Mouse (Mus musculus): Measurements from ENCODE around the gene Pdzrn3. TPM values are rescaled to one million over a fixed set of nuclear protein-coding genes. Genes with fewer than 3 reads are reported as not detected.

Pdzrn3 gene
- total RNA-seq (2021), result 10 to 100 TPM; 22.8 to 23.0 TPM
- long read RNA-seq, experiment 1, full-length matches to known transcripts, result 2 of 11 reads
- long read RNA-seq, experiment 1, partial matches to known transcripts, result 1 of 11 reads
- long read RNA-seq, experiment 1, other reads (novel, unspliced or antisense), result 8 of 11 reads
- long read RNA-seq, experiment 2, full-length matches to known transcripts, result 6 of 25 reads
- long read RNA-seq, experiment 2, partial matches to known transcripts, result 6 of 25 reads
- long read RNA-seq, experiment 2, other reads (novel, unspliced or antisense), result 13 of 25 reads

- peak in 1 of 2 experiments; percentile 26 for DNase-seq (ENCODE audit: low spot score in 2 of 2)
Observed at GRCm38 (mm10) chr6:101377167-101377934, at the start of gene Pdzrn3. Gene Pdzrn3 (minus strand): TSS chr6:101377897.

- no peak for DNase-seq (ENCODE audit: low spot score in 2 of 2)
Observed at GRCm38 (mm10) chr6:101427296-101427695, 49.6 kb upstream of the Pdzrn3 start.

GRCm38 (mm10) chr6:101426301-101426700, 48.6 kb upstream of the Pdzrn3 start:
- no peak for DNase-seq (ENCODE audit: low spot score in 2 of 2)

- DNase-seq (ENCODE audit: low spot score in 2 of 2), result no peak
Observed at GRCm38 (mm10) chr6:101422084-101422954, 44.6 kb upstream of the Pdzrn3 start.

GRCm38 (mm10) chr6:101418213-101418612, 40.5 kb upstream of the Pdzrn3 start:
- no peak for DNase-seq (ENCODE audit: low spot score in 2 of 2)

- DNase-seq (ENCODE audit: low spot score in 2 of 2), result no peak
Observed at GRCm38 (mm10) chr6:101411701-101412100, 34.0 kb upstream of the Pdzrn3 start.

- DNase-seq (ENCODE audit: low spot score in 2 of 2), result no peak
Observed at GRCm38 (mm10) chr6:101411064-101411463, 33.4 kb upstream of the Pdzrn3 start.

- no peak for DNase-seq (ENCODE audit: low spot score in 2 of 2)
Observed at GRCm38 (mm10) chr6:101396711-101397110, 19.0 kb upstream of the Pdzrn3 start.

- no peak for DNase-seq (ENCODE audit: low spot score in 2 of 2)
Observed at GRCm38 (mm10) chr6:101395908-101396307, 18.2 kb upstream of the Pdzrn3 start.

GRCm38 (mm10) chr6:101392801-101393117, 15.1 kb upstream of the Pdzrn3 start:
- no peak for DNase-seq (ENCODE audit: low spot score in 2 of 2)

GRCm38 (mm10) chr6:101392107-101392800, 14.6 kb upstream of the Pdzrn3 start:
- no peak for DNase-seq (ENCODE audit: low spot score in 2 of 2)

- DNase-seq (ENCODE audit: low spot score in 2 of 2), result no peak
Observed at GRCm38 (mm10) chr6:101385490-101385889, 7.8 kb upstream of the Pdzrn3 start.

GRCm38 (mm10) chr6:101384958-101385357, 7.3 kb upstream of the Pdzrn3 start:
- no peak for DNase-seq (ENCODE audit: low spot score in 2 of 2)

GRCm38 (mm10) chr6:101384476-101384875, 6.8 kb upstream of the Pdzrn3 start:
- no peak for DNase-seq (ENCODE audit: low spot score in 2 of 2)

- no peak for DNase-seq (ENCODE audit: low spot score in 2 of 2)
Observed at GRCm38 (mm10) chr6:101382891-101383290, 5.2 kb upstream of the Pdzrn3 start.

GRCm38 (mm10) chr6:101379546-101379945, 1.8 kb upstream of the Pdzrn3 start:
- no peak for DNase-seq (ENCODE audit: low spot score in 2 of 2)

GRCm38 (mm10) chr6:101377935-101378609, 375 bp upstream of the Pdzrn3 start:
- peak; percentile 48 to 51 for DNase-seq (ENCODE audit: low spot score in 2 of 2)

GRCm38 (mm10) chr6:101376511-101377166, 1.1 kb downstream of the Pdzrn3 start:
- no peak for DNase-seq (ENCODE audit: low spot score in 2 of 2)

GRCm38 (mm10) chr6:101376049-101376448, 1.6 kb downstream of the Pdzrn3 start:
- DNase-seq (ENCODE audit: low spot score in 2 of 2), result no peak

GRCm38 (mm10) chr6:101374721-101375120, 3.0 kb downstream of the Pdzrn3 start:
- DNase-seq (ENCODE audit: low spot score in 2 of 2), result no peak
